Mouse (Mus musculus) cortical plate, adult 2 months (tissue): ENCODE data around the gene Ttll11. TPM values are rescaled to one million over a fixed set of nuclear protein-coding genes. Genes with fewer than 3 reads are reported as not detected.

Experiments
- H3K27ac ChIP-seq: fragments of 200-500 bp; 2 replicates; pipeline ENCODE4 v1.5.1; 2012; ENCODE audit warnings: low read length, control low read depth, inconsistent platforms; ENCODE audit not compliant: insufficient read depth
- H3K4me1 ChIP-seq: fragments of 200-500 bp; 2 replicates; pipeline ENCODE4 v1.6.1; 2011; ENCODE audit warnings: low read length; ENCODE audit not compliant: control insufficient read depth, insufficient read depth
- H3K4me3 ChIP-seq: fragments of 200-500 bp; 2 replicates; pipeline ENCODE4 v1.5.1; 2011; ENCODE audit warnings: mild to moderate bottlenecking, low read length, control low read depth; ENCODE audit not compliant: insufficient read depth
- CTCF ChIP-seq: fragments of 200-500 bp; IDR thresholded peaks from 2 replicates; pipeline ENCODE4 v1.5.1; 2011; ENCODE audit warnings: mild to moderate bottlenecking, control low read depth, low read length; ENCODE audit not compliant: insufficient read depth; ENCODE audit errors: extremely low read depth
- POLR2A ChIP-seq: fragments of 200-500 bp; IDR thresholded peaks from 2 replicates; pipeline ENCODE4 v1.6.1; 2011; ENCODE audit warnings: mild to moderate bottlenecking, low read length, control low read depth; ENCODE audit not compliant: insufficient read depth; ENCODE audit errors: extremely low read depth
- polyA plus RNA-seq: library from polyadenylated mRNA; depleted of rRNA; stranded (reverse); fragments of >200 nt; gene quantifications from 2 replicates; pipeline ENCODE4 v1.2.3, GENCODE M21; 2012

Ttll11 gene
- polyA plus RNA-seq, 1 experiment, result 36.1 TPM

GRCm38 (mm10) chr2:35861185-35861584 is 118.5 kb downstream of the Ttll11 start:
- Histone ChIP-seq H3K4me1 (peaks cover 3% of the 10 kb centered on the region; the same call in 1 of the 2 replicates), H3K4me3 (no peak overlapping the region), H3K27ac (no peak overlapping the region)
- TF ChIP-seq POLR2A (no peak), CTCF (no peak)

GRCm38 (mm10) chr2:35860394-35860744 is 119.3 kb downstream of the Ttll11 start:
- no peak overlapping the region for H3K27ac ChIP-seq
- no peak for TF ChIP-seq POLR2A
- TF ChIP-seq CTCF, result no peak
- H3K4me1 ChIP-seq, result peaks cover 3% of the 10 kb centered on the region; the same call in 1 of the 2 replicates
- H3K4me3 ChIP-seq, result no peak overlapping the region

GRCm38 (mm10) chr2:35859708-35860393 is 119.9 kb downstream of the Ttll11 start:
- Histone ChIP-seq H3K27ac (no peak overlapping the region), H3K4me1 (peaks cover 3% of the 10 kb centered on the region; the same call in 1 of the 2 replicates), H3K4me3 (no peak overlapping the region)
- TF ChIP-seq CTCF (no peak), POLR2A (no peak)

- H3K4me3 ChIP-seq, result no peak overlapping the region
- TF ChIP-seq POLR2A (no peak), CTCF (no peak)
- no peak overlapping the region for H3K27ac ChIP-seq
- H3K4me1 ChIP-seq, result peaks cover 3% of the 10 kb centered on the region; the same call in 1 of the 2 replicates
Measured at GRCm38 (mm10) chr2:35858281-35858680, 121.4 kb downstream of the Ttll11 start.

- Histone ChIP-seq H3K4me3 (no peak overlapping the region), H3K4me1 (peaks cover 3% of the 10 kb centered on the region; the same call in 1 of the 2 replicates), H3K27ac (no peak overlapping the region)
- TF ChIP-seq POLR2A (no peak), CTCF (no peak)
Measured at GRCm38 (mm10) chr2:35856901-35857300, 122.8 kb downstream of the Ttll11 start.

GRCm38 (mm10) chr2:35854877-35855276 is 124.8 kb downstream of the Ttll11 start:
- TF ChIP-seq POLR2A (no peak), CTCF (no peak)
- Histone ChIP-seq H3K4me1 (peaks cover 2% of the 10 kb centered on the region; the same call in 1 of the 2 replicates), H3K4me3 (no peak overlapping the region), H3K27ac (no peak overlapping the region)

GRCm38 (mm10) chr2:35852971-35853370 is 126.7 kb downstream of the Ttll11 start:
- no peak overlapping the region for H3K4me3 ChIP-seq
- TF ChIP-seq CTCF, result no peak
- TF ChIP-seq POLR2A, result no peak
- peaks cover 2% of the 10 kb centered on the region; the same call in 1 of the 2 replicates for H3K4me1 ChIP-seq
- no peak overlapping the region for H3K27ac ChIP-seq

- H3K27ac ChIP-seq, result no peak overlapping the region
- no peak overlapping the region for H3K4me3 ChIP-seq
- TF ChIP-seq POLR2A (no peak), CTCF (no peak)
- peaks cover 2% of the 10 kb centered on the region; the same call in 1 of the 2 replicates for H3K4me1 ChIP-seq
Measured at GRCm38 (mm10) chr2:35852164-35852509, 127.6 kb downstream of the Ttll11 start.

GRCm38 (mm10) chr2:35851420-35852163 is 128.1 kb downstream of the Ttll11 start:
- Histone ChIP-seq H3K4me3 (no peak overlapping the region), H3K4me1 (peaks cover under 1% of the 10 kb centered on the region; the same call in 1 of the 2 replicates), H3K27ac (no peak overlapping the region)
- TF ChIP-seq POLR2A (no peak), CTCF (no peak)

- Histone ChIP-seq H3K4me3 (no peak overlapping the region), H3K27ac (no peak overlapping the region), H3K4me1 (peaks cover 4% of the 10 kb centered on the region)
- TF ChIP-seq CTCF, result no peak
- no peak for TF ChIP-seq POLR2A
Measured at GRCm38 (mm10) chr2:35849632-35850230, 130.0 kb downstream of the Ttll11 start.
